ENCODE assay signal across 8 mouse cellular contexts in the genomic region with DNA sequence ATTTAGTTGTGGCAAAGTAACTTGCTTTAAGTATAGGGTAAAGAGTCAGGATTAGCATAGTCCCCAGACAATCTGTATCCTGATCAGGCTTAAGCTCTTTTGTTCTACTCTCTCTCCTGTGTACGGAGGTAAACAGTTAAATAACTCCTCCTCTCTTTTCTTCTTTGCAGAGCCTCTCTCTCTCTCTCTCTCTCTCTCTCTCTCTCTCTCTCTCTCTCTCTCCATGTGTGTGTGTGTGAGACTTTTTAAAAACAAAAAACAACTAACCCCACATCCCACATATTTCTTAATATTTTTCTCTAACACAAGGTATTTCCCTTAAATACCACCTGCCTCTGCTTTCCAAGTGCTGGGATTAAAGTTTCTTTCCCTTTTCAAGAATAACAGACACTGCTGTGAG. TPM values are rescaled to one million over a fixed set of nuclear protein-coding genes. Genes with fewer than 3 reads are reported as not detected.
DNase-seq lines count a peak whose midpoint lies in the region; ATAC-seq and TF ChIP-seq lines count a peak whose summit lies in the region.

No protein-coding gene starts in this region.

- peak overlapping the region; percentile 99 for H3K27ac ChIP-seq in heart, adult 2 months
- H3K27ac ChIP-seq in forebrain, embryonic 15.5 days (replicated peaks), result peak overlapping the region; percentile 95; the same call in 1 of the 2 replicates
- no peak overlapping the region; the same call in 1 of the 2 replicates for H3K27ac ChIP-seq in liver, embryonic 16.5 days (ENCODE audit: low read length)

- H3K9ac ChIP-seq in heart, adult 2 months (ENCODE audit: low read depth, low read length), result no peak overlapping the region
- peak overlapping the region; percentile 92 for H3K9ac ChIP-seq in forebrain, embryonic 15.5 days (replicated peaks)
- H3K9ac ChIP-seq in liver, embryonic 16.5 days (ENCODE audit: low read depth, low read length), result peak overlapping the region; percentile 89

- H3K4me3 ChIP-seq in heart, adult 2 months, result peak overlapping the region; percentile 93
- H3K4me3 ChIP-seq in forebrain, embryonic 15.5 days, result peak overlapping the region; percentile 94
- peak overlapping the region; percentile 97 for H3K4me3 ChIP-seq in liver, embryonic 16.5 days (ENCODE audit: low read depth, low read length)

- no peak for TF ChIP-seq EP300 in heart, adult 2 months (IDR thresholded peaks at IDR 0.05; ENCODE audit: insufficient read depth, low read depth, low read length)

- H3K4me2 ChIP-seq in forebrain, embryonic 15.5 days (replicated peaks), result peak overlapping the region; percentile 71
- peak overlapping the region; percentile 88 for H3K4me2 ChIP-seq in liver, embryonic 16.5 days (ENCODE audit: low read depth, low read length)

- no peak for ATAC-seq in forebrain, embryonic 15.5 days (replicated peaks)
- no peak for ATAC-seq in liver, embryonic 16.5 days (ENCODE audit: low read depth)

- intact Hi-C loops in heart, adult 2 months (cut with DNase I), result no loop called here
- intact Hi-C loops in heart, postnatal 14 days (cut with DNase I), result no loop called here

- TF ChIP-seq CTCF in heart, adult 2 months (IDR thresholded peaks at IDR 0.05), result no peak

- peaks cover 7% of the 10 kb centered on the region for H3K36me3 ChIP-seq in heart, adult 2 months (ENCODE audit: control insufficient read depth, insufficient read depth, low read length)
- peaks cover 6% of the 10 kb centered on the region; the same call in 1 of the 2 replicates for H3K36me3 ChIP-seq in forebrain, embryonic 15.5 days
- peaks cover 1% of the 10 kb centered on the region for H3K36me3 ChIP-seq in liver, embryonic 16.5 days (ENCODE audit: control insufficient read depth, insufficient read depth)

- 12% methylated on average over 1 of the region's 1 CpGs for WGBS in heart, adult 2 months
- whole genome bisulfite sequencing in forebrain, embryonic 15.5 days, result 0% methylated on average over 1 of the region's 1 CpGs
- WGBS in liver, embryonic 16.5 days (ENCODE audit: insufficient replicate concordance), result 4% methylated on average over 1 of the region's 1 CpGs

- peaks cover 3% of the 10 kb centered on the region for H3K79me2 ChIP-seq in heart, adult 2 months (replicated peaks; ENCODE audit: control insufficient read depth, insufficient read depth, low read length)

- no peak for DNase-seq in heart, adult 2 months
- DNase-seq in heart, postnatal 14 days, result no peak
- peak; percentile 32 for DNase-seq in A20 (ENCODE audit: low read depth, low spot score)
- DNase-seq in thymus, postnatal 4 days, result no peak
- no peak for DNase-seq in frontal cortex, postnatal 14 days (ENCODE audit: low spot score in 2 of 2)
- no peak for DNase-seq in gastrocnemius, adult 18-20 months (ENCODE audit: low spot score)

- peaks cover 3% of the 10 kb centered on the region for H3K4me1 ChIP-seq in heart, adult 2 months (ENCODE audit: control insufficient read depth, insufficient read depth, low read length)
- H3K4me1 ChIP-seq in forebrain, embryonic 15.5 days, result peaks cover 23% of the 10 kb centered on the region
- H3K4me1 ChIP-seq in liver, embryonic 16.5 days (ENCODE audit: control insufficient read depth, low read depth, low read length), result peaks cover 34% of the 10 kb centered on the region

- no peak for TF ChIP-seq POLR2A in heart, adult 2 months (IDR thresholded peaks at IDR 0.05; ENCODE audit: insufficient read depth, low read depth, low read length)

- no peaks in the 10 kb centered on the region for H3K27me3 ChIP-seq in heart, adult 2 months (ENCODE audit: control insufficient read depth, insufficient read depth, low read length)
- H3K27me3 ChIP-seq in forebrain, embryonic 15.5 days, result no peaks in the 10 kb centered on the region
- H3K27me3 ChIP-seq in liver, embryonic 16.5 days (ENCODE audit: control insufficient read depth, insufficient read depth, low read depth, low read length), result no peaks in the 10 kb centered on the region

- H3K9me3 ChIP-seq in forebrain, embryonic 15.5 days, result no peaks in the 10 kb centered on the region
- no peaks in the 10 kb centered on the region for H3K9me3 ChIP-seq in liver, embryonic 16.5 days (replicated peaks; ENCODE audit: control insufficient read depth, low read length)

RNA-seq across cellular contexts. Expression of a gene that starts 1.2 kb away (rescaled TPM):
- total RNA-seq in heart, adult 2 months (2021), result 10 to 100 TPM; 12.3 to 13.3 TPM
- polyA plus RNA-seq in heart, adult 2 months (2012; rRNA removed), result 3.7 and 7.0 TPM in 2 replicates
- 10 to 100 TPM; 15.7 TPM for total RNA-seq in heart, postnatal 14 days (2021)
- 32.9 and 33.7 TPM in 2 replicates for polyA plus RNA-seq in forebrain, embryonic 15.5 days (2015; fragmentation: Nextera tagmentation; extraction: Ambion mirVana)
- 13.6 and 14.8 TPM in 2 replicates for polyA plus RNA-seq in liver, embryonic 16.5 days (2015; fragmentation: Nextera tagmentation; extraction: Ambion mirVana)
- 10 to 100 TPM in 1 of 2 experiments, 1 to 10 TPM in 1; 10.0 to 10.2 TPM for total RNA-seq in gastrocnemius, adult 18-20 months (2021)

RNA-seq across cellular contexts. Expression of a gene that starts 16.5 kb away (rescaled TPM):
- total RNA-seq in heart, adult 2 months (2021), result 10 to 100 TPM in 1 of 2 experiments, 1 to 10 TPM in 1; 7.2 to 10.2 TPM
- polyA plus RNA-seq in heart, adult 2 months (2012; rRNA removed), result 2.6 and 5.9 TPM in 2 replicates
- total RNA-seq in heart, postnatal 14 days (2021), result 10 to 100 TPM in 1 of 2 experiments, 1 to 10 TPM in 1; 9.2 to 10.7 TPM
- polyA plus RNA-seq in forebrain, embryonic 15.5 days (2015; fragmentation: Nextera tagmentation; extraction: Ambion mirVana), result 12.8 and 14.0 TPM in 2 replicates
- polyA plus RNA-seq in liver, embryonic 16.5 days (2015; fragmentation: Nextera tagmentation; extraction: Ambion mirVana), result 8.6 and 9.5 TPM in 2 replicates
- total RNA-seq in gastrocnemius, adult 18-20 months (2021), result 1 to 10 TPM; 4.4 to 4.8 TPM
